Mouse (Mus musculus) cerebellum, postnatal 14 days (tissue): ENCODE data around the gene Psmd9.

Experiments used
- DNase-seq, 2 experiments: peaks; one replicate each; pipeline ENCODE4 v3.0.0; 2021; ENCODE audit warnings: mixed read lengths in 2 of 2

The Psmd9 gene

DNA sequence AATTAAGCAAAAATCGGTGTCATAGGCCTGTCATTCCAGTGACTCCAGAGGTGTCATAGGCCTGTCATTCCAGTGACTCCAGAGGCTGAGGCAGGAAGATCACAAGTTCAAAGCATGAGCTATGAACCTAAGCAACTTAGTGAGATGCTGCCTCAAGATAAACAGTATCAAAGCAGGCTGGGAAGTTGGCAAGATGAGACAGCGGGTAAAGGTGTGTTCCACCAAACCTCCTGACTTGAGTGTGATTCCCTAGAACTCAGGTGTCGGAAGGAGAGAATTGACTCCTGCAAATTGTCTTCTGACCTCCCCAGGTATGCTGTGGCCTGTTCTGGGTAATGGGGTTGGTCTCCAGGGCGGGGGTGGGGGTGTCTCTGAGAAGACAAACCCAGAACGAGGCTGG, at the start of gene Psmd9:
Gene Psmd9, plus strand, starts transcription at position 130 of the 400 bp plus-strand sequence.
- no peak for DNase-seq

- peak; percentile 35 to 43 for DNase-seq
Measured at GRCm38 (mm10) chr5:123120624-123121215, 48.5 kb upstream of the Psmd9 start.

DNA sequence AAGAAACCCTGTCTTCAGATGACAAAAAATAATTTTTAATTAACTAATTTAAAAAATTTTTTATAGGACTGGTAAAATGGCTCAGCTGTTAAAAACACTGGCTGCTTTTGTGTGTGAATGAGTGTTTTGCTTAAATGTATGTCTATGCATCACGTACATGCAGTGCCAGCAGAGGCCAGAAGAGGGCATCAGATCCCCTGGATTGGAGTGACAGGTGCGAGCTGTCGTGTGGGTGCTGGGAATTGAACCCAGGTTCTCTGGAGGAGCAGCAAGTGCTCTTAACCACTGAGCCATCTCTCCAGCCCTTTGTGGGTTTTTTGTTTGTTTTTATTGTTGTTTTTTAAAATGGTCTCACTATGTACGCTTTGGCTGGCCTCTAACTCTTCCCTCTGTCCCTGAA, 47.0 kb upstream of the Psmd9 start:
- DNase-seq = peak in 1 of 2 experiments; percentile 66

DNA sequence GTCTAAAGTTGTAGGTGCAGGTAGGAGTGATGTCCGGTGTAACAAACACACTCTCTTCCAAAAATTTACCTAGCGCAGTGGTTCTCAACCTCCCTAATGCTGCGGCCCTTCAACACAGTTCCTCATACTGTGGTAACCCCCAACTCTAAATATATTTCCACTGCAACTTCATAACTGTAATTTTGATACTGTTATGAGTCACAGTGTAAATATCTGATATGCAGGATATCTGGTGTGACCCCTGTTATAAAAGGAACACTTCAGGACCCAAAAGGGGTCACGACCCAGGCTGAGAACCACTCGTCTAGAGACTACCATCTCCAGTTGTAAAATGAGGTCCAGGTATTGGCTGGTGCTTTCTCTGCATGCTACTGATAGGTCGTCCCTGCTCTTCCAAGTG, 44.1 kb upstream of the Psmd9 start:
- no peak for DNase-seq

- no peak for DNase-seq
Measured at GRCm38 (mm10) chr5:123125638-123126406, 43.4 kb upstream of the Psmd9 start.

GRCm38 (mm10) chr5:123127031-123127430, 42.2 kb upstream of the Psmd9 start:
- DNase-seq = no peak

DNA sequence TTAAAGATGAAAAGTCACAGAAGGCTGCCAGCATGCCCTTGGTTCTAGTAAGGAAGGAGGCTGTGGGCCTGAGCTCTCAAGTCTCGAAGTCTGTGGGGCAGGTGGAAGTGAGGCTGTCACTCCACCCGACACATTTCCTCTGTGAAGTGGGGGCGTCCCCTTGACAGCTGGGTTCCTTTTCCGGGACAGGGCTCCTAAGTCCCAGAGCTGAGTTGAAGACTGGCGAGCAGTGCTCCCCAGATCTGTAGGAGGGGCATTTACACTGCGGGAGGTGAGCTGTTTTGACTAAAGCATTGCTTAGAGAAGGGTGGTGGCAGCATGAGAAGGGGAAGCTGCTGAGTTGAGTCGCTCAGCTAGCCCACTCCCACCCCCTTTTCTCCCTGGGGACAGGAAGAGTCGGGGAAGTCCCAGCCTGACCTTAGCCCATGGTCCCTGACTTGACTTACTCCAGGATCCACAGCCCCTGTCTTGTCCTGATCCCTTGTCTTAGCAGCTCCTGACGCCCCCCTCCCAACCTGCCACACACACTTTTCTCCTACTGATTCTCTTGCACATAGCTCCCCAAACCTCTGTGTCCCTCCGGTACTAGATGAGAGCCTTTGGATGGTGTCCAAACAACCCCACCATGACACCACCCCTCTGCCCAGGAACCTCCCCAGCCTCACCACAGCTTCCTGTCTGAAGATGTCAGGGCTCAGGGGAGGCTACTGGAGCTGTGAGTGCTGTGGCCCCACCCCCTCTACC, 40.6 kb upstream of the Psmd9 start:
- DNase-seq = no peak

GRCm38 (mm10) chr5:123129170-123129757, 39.9 kb upstream of the Psmd9 start:
- DNase-seq = no peak

- DNase-seq = no peak
Measured at GRCm38 (mm10) chr5:123130030-123130813, 39.0 kb upstream of the Psmd9 start.

GRCm38 (mm10) chr5:123130814-123131148, 38.4 kb upstream of the Psmd9 start:
- DNase-seq = no peak

GRCm38 (mm10) chr5:123132308-123133071, 36.7 kb upstream of the Psmd9 start, which contains the start of gene Rhof:
TSS of gene Rhof (minus strand) at chr5:123132692.
- peak; percentile 93 to 96 for DNase-seq

DNA sequence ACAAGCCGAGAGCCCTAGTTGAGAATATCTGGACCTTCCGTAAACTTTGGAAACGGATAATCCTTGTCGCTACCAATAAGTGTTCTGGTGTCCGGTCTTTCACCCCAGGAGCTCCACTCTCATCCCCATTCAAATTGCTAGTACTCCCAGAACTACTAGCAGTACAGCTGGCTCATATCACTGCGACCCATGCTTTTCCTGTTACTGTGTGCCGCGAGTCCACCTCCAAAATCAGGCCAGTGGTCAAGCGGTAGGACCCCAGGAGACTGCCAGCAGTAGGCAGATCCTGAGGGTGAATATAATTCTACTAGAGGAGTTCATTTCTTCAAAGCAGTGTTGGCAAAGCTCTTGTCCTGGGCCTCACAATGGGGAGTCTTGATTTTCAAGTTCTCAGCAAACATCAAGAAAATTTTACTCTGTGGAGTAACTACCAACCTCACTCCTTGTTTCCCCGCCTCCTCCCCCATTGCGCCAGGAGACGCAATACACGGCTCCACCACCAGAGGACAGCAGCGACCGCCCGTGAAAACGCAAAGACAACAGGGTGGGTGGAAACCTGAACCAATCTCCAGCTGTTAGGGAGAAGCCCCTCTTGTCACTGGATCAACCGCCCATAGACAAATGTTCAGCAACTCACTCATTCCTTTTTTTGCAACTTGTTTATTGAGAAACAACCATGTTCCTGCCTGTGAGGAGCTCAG, 36.0 kb upstream of the Psmd9 start:
- peak; percentile 94 for DNase-seq

DNA sequence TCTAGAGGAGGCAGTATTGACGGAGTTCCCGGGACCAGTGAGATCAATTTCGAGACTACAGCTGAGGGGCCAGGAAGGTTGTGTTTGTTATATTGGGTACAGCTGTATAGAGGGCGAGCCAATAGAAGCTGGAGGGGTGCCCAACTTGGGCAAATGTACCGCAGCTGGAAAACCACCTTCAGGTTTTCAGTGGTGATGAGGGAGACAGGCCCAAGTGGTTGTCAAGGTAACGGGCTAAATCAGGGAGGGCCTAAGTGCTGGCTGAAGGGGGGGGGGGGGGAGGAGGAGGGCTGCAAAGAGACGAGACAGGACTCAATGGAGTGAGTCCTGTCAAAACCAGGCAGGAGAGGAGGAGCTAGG, 35.4 kb upstream of the Psmd9 start:
- DNase-seq = peak in 1 of 2 experiments; percentile 64

DNA sequence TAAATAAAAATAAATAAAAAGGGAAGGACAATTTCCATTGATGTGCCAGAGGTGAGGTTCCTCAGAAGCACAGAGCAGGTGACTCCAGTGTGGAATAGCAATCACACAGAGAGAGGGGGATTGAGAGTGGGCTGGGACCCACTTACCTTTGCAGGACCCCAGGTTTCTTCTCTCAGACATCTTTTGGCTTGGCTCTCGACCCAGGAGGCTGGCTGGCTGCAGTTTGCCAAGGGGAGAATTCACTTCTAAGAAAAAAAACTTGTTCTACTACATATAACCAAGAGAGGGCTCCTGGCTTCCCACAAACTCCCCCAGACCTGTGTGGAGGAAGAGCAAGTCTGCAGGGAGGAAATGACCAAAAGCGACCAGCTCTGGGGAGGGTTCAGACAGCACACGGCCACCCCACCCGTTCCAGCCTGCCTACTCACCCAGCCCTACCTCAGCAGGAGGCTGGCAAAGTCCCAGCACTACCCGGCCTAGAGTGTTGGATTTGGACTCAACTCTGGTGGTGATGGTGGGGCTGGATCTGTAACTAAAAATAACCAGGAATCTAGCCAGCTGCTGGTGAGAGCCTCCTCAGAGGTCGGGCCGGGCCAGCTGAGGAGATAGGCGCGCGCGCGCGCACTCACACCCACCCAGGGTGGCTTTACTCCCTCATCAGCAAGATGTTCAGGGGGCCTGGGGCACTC, 34.9 kb upstream of the Psmd9 start:
- peak; percentile 82 to 86 for DNase-seq

GRCm38 (mm10) chr5:123134875-123135382, 34.3 kb upstream of the Psmd9 start:
- no peak for DNase-seq

- peak; percentile 69 to 82 for DNase-seq
Measured at GRCm38 (mm10) chr5:123135471-123136360, 33.5 kb upstream of the Psmd9 start.

DNA sequence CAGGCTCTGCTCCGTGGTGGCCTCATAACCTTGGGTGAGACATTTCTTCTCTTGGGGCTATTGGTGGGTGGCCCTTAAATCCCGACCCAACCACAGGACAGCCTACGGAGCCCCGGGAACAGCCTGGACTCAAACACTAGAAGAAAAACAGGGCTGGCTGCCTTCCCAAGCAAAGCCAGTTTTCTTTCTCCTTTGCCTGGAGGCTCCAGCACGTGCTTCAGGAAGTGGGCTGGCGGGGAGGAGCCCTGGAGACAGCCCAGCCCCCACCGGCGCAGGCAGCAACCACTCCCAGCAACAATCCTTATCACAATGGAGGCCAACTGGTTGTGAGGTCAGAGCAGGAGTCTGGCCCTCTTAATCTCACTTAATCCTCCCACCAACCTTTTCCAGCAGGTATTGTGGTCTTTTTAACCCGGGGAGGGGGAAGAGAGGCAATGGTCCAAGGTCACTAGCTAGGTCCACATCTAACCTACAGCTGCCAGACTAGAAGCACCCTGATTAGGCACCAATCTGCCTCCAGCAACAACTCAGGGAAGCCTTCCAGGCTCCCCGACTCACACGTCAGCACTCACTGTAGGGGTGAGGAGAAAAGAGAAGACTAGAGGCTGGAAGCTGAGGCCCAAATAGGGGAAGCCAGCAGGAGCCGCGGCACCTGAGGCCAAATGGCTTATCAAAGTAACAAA, 32.7 kb upstream of the Psmd9 start:
- peak; percentile 80 to 86 for DNase-seq

- DNase-seq = peak; percentile 79 to 83
Measured at GRCm38 (mm10) chr5:123137044-123137909, 31.9 kb upstream of the Psmd9 start.
